7 mouse cellular contexts compared by ENCODE assay signal in the genomic region with DNA sequence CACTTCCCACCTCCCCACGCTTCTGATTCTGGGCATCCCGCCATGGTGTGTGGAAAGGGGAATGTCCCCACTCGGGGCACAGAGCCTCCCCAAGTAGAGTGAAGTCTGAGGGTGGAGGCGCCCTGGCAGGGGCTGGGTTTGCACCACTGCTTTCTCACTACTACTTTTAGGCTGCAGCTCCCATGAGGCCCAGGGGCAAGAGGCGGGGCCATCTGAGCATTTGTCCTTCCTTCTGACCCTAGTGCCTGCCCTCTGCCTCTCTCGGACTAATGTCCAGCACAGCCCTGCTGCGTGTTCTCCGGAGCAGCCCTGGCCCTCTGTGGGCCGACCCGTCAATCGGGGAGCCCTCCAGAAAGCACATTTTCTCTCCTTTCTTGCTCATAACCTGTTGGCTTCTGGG. TPM values are rescaled to one million over a fixed set of nuclear protein-coding genes. Genes with fewer than 3 reads are reported as not detected.
DNase-seq lines count a peak whose midpoint lies in the region; ATAC-seq and TF ChIP-seq lines count a peak whose summit lies in the region.

No protein-coding gene starts in this region.

- intact Hi-C loops in heart, postnatal 36 days (cut with DNase I): no loop called here

- H3K36me3 ChIP-seq in lung, postnatal 0 days (ENCODE audit: insufficient read depth, low read length): peaks cover 3% of the 10 kb centered on the region; the same call in 1 of the 2 replicates
- no peaks in the 10 kb centered on the region for H3K36me3 ChIP-seq in embryonic facial prominence, embryonic 13.5 days
- H3K36me3 ChIP-seq in liver, embryonic 15.5 days (replicated peaks): no peaks in the 10 kb centered on the region

- no peaks in the 10 kb centered on the region for H3K9me3 ChIP-seq in lung, postnatal 0 days (ENCODE audit: low read length)
- H3K9me3 ChIP-seq in embryonic facial prominence, embryonic 13.5 days: no peaks in the 10 kb centered on the region
- H3K9me3 ChIP-seq in liver, embryonic 15.5 days (replicated peaks): no peaks in the 10 kb centered on the region

- no peak overlapping the region for H3K9ac ChIP-seq in lung, postnatal 0 days (replicated peaks; ENCODE audit: low read depth)
- H3K9ac ChIP-seq in embryonic facial prominence, embryonic 13.5 days: 0 out of 2 replicates have a peak overlapping the region, but pooled peaks have one; percentile 8
- peak overlapping the region; percentile 26; the same call in 1 of the 2 replicates for H3K9ac ChIP-seq in liver, embryonic 15.5 days

- H3K4me2 ChIP-seq in lung, postnatal 0 days (replicated peaks; ENCODE audit: low read depth, low read length): no peak overlapping the region
- H3K4me2 ChIP-seq in embryonic facial prominence, embryonic 13.5 days: peak overlapping the region; percentile 50
- H3K4me2 ChIP-seq in liver, embryonic 15.5 days: peak overlapping the region; percentile 55

- peak; percentile 8; the same call in 1 of the 2 replicates for ATAC-seq in lung, postnatal 0 days
- no peak for ATAC-seq in embryonic facial prominence, embryonic 13.5 days (ENCODE audit: insufficient number of reproducible peaks, insufficient read depth, low FRiP score, low TSS enrichment, low read depth)
- ATAC-seq in liver, embryonic 15.5 days (ENCODE audit: insufficient read depth): 0 out of 2 replicates have a peak, but pooled peaks have one; percentile 16

- no peaks in the 10 kb centered on the region for H3K4me1 ChIP-seq in lung, postnatal 0 days (ENCODE audit: insufficient read depth, low read depth, low read length)
- H3K4me1 ChIP-seq in embryonic facial prominence, embryonic 13.5 days: peaks cover 48% of the 10 kb centered on the region
- H3K4me1 ChIP-seq in liver, embryonic 15.5 days (replicated peaks): peaks cover 35% of the 10 kb centered on the region

- H3K4me3 ChIP-seq in lung, postnatal 0 days (ENCODE audit: low read depth, low read length): no peak overlapping the region
- H3K4me3 ChIP-seq in embryonic facial prominence, embryonic 13.5 days: no peak overlapping the region
- H3K4me3 ChIP-seq in liver, embryonic 15.5 days (replicated peaks): peak overlapping the region; percentile 34

- WGBS in lung, postnatal 0 days: 45% methylated on average over 10 of the region's 11 CpGs
- 50% methylated on average over 11 of the region's 11 CpGs for WGBS in embryonic facial prominence, embryonic 13.5 days
- WGBS in liver, embryonic 15.5 days (ENCODE audit: insufficient replicate concordance): 40% methylated on average over 11 of the region's 11 CpGs

- no peak for TF ChIP-seq EP300 in lung, postnatal 0 days (IDR thresholded peaks at IDR 0.05)

- H3K27ac ChIP-seq in lung, postnatal 0 days (ENCODE audit: low read length): no peak overlapping the region
- H3K27ac ChIP-seq in embryonic facial prominence, embryonic 13.5 days: no peak overlapping the region
- peak overlapping the region; percentile 16; the same call in 1 of the 2 replicates for H3K27ac ChIP-seq in liver, embryonic 15.5 days (replicated peaks)

- DNase-seq in lung, postnatal 0 days (ENCODE audit: low spot score): no peak
- no peak for DNase-seq in lung, postnatal 25 days (ENCODE audit: low spot score)
- DNase-seq in heart, postnatal 36 days: peak; percentile 59 to 63
- DNase-seq in thymus, postnatal 14 days: no peak
- no peak for DNase-seq in cerebellum, postnatal 14 days

- H3K27me3 ChIP-seq in lung, postnatal 0 days (replicated peaks; ENCODE audit: insufficient read depth, low read length): peaks cover 17% of the 10 kb centered on the region; the same call in 1 of the 2 replicates
- peaks cover 42% of the 10 kb centered on the region for H3K27me3 ChIP-seq in embryonic facial prominence, embryonic 13.5 days
- peaks cover 79% of the 10 kb centered on the region for H3K27me3 ChIP-seq in liver, embryonic 15.5 days

- TF ChIP-seq CTCF in lung, postnatal 0 days (IDR thresholded peaks at IDR 0.05): no peak

RNA-seq across cellular contexts. Expression of gene Rap1gap, which starts 59.7 kb away (rescaled TPM):
- polyA plus RNA-seq in lung, postnatal 0 days (2015; fragmentation: Nextera tagmentation; extraction: Ambion mirVana): 34.9 and 48.8 TPM in 2 replicates
- polyA plus RNA-seq in embryonic facial prominence, embryonic 13.5 days (2015; fragmentation: Nextera tagmentation; extraction: Ambion mirVana): 15.7 and 17.0 TPM in 2 replicates
- total RNA-seq in heart, postnatal 36 days (2021): 10 to 100 TPM; 11.4 to 17.6 TPM
- 2.0 and 3.8 TPM in 2 replicates for polyA plus RNA-seq in liver, embryonic 15.5 days (2015; fragmentation: Nextera tagmentation; extraction: Ambion mirVana)

Comparison
In these comparisons a context has a peak if more than half of its experiments do, and no peak if none do; other contexts are left out.
1. DNase-seq: peak in heart, postnatal 36 days (2 of 2); none in lung, postnatal 0 days (single experiment), lung, postnatal 25 days (single experiment), thymus, postnatal 14 days (single experiment) and cerebellum, postnatal 14 days (0 of 2).